Mouse (Mus musculus) stomach, postnatal 0 days (tissue): ENCODE results near the gene C1s2. TPM values are rescaled to one million over a fixed set of nuclear protein-coding genes. Genes with fewer than 3 reads are reported as not detected.
"Not testable (repeated sequence)": the region's sequence is repeated elsewhere in the genome, so short reads cannot be mapped to it uniquely, and the experiment has no call there.

Experiments
- ATAC-seq: fragments of 200-750 bp; cut with Nextera tagmentation; 2 replicates; pipeline ENCODE4 v1.8.0; 2017; ENCODE audit not compliant: low FRiP score, low TSS enrichment
- DNase-seq: peaks from one replicate; pipeline ENCODE4 v3.0.0-alpha.2; 2016; ENCODE audit warnings: low spot score
- H3K27ac ChIP-seq: fragments of 300-500 bp; sonication (generic); replicated peaks from 2 replicates; pipeline ENCODE4 v1.5.1; 2014; ENCODE audit warnings: mild to moderate bottlenecking, control low read depth
- H3K27me3 ChIP-seq: fragments of 300-500 bp; sonication (generic); 2 replicates; pipeline ENCODE4 v1.6.1; 2014; ENCODE audit warnings: low read length; ENCODE audit not compliant: control insufficient read depth, insufficient read depth
- H3K36me3 ChIP-seq: fragments of 300-500 bp; sonication (generic); 2 replicates; pipeline ENCODE4 v1.6.1; 2014; ENCODE audit warnings: low read length, mixed read lengths; ENCODE audit not compliant: control insufficient read depth, insufficient read depth
- H3K4me1 ChIP-seq: fragments of 300-500 bp; sonication (generic); replicated peaks from 2 replicates; pipeline ENCODE4 v1.6.1; 2014; ENCODE audit warnings: antibody characterized with exemption; ENCODE audit not compliant: control insufficient read depth, insufficient read depth
- H3K4me2 ChIP-seq: fragments of 300-500 bp; sonication (generic); replicated peaks from 2 replicates; pipeline ENCODE4 v1.6.1; 2014; ENCODE audit warnings: low read depth, mild to moderate bottlenecking, control low read depth, moderate library complexity
- H3K4me3 ChIP-seq: fragments of 300-500 bp; sonication (generic); 2 replicates; pipeline ENCODE4 v1.5.1; 2014; ENCODE audit warnings: low read depth, low read length, control low read depth
- H3K9ac ChIP-seq: fragments of 300-500 bp; sonication (generic); 2 replicates; pipeline ENCODE4 v1.6.1; 2014; ENCODE audit warnings: mild to moderate bottlenecking, low read length, control low read depth, mixed read lengths
- H3K9me3 ChIP-seq: fragments of 300-500 bp; sonication (generic); 2 replicates; pipeline ENCODE4 v1.6.1; 2016; ENCODE audit warnings: low read length; ENCODE audit not compliant: control insufficient read depth
- CTCF ChIP-seq: IDR thresholded peaks from 2 replicates; pipeline ENCODE4 v1.5.1; 2016; ENCODE audit warnings: antibody characterized with exemption, low read depth, mild to moderate bottlenecking, moderate library complexity
- EP300 ChIP-seq: optimal IDR thresholded peaks from 2 replicates; pipeline ENCODE3; 2016; ENCODE audit warnings: antibody characterized with exemption
- WGBS: fragments of 180-500 bp; shearing (Covaris S2); extraction: QIAGEN DNeasy Blood & Tissue Kit; methylation state at CpG from one replicate; pipeline ENCODE4 v1.1.7; 2014; 5-methylcytosine and 5-hydroxymethylcytosine counted together
- polyA plus RNA-seq: library from polyadenylated mRNA; unstranded; fragments of >200 nt; fragmentation: Nextera tagmentation; extraction: Ambion mirVana; gene quantifications from 2 replicates; pipeline ENCODE4 v1.2.1, GENCODE M21; 2015

The C1s2 gene
- polyA plus RNA-seq, 1 experiment from 2014 or later = 0.05 TPM

DNA sequence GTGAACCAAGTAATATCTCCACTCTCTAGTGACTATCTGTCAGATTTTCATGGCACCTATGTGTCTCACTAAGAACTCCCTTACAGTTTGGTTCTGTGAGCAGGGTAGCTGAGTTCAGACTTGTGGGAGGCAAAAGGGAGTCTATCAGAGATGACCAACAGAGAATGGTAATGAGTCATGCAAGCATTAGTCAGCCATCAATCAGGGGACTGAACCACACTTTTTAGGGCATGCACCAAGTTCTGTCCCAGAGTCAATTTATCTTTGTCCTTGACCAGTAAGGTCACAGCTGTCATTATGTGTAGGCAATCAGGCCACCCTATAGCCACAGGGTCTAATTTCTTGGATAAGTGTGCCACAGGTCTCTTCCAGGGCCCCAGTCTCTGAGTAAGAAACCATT, 47.1 kb downstream of the C1s2 start:
- H3K27ac ChIP-seq = no peak overlapping the region
- TF ChIP-seq EP300 = no peak
- no peak for TF ChIP-seq CTCF
- no peaks in the 10 kb centered on the region for H3K9me3 ChIP-seq
- H3K27me3 ChIP-seq = no peaks in the 10 kb centered on the region
- no peak overlapping the region for H3K4me2 ChIP-seq
- ATAC-seq = no peak
- H3K4me1 ChIP-seq = no peaks in the 10 kb centered on the region
- H3K4me3 ChIP-seq = no peak overlapping the region
- no peaks in the 10 kb centered on the region for H3K36me3 ChIP-seq
- H3K9ac ChIP-seq = no peak overlapping the region
- no peak for DNase-seq

DNA sequence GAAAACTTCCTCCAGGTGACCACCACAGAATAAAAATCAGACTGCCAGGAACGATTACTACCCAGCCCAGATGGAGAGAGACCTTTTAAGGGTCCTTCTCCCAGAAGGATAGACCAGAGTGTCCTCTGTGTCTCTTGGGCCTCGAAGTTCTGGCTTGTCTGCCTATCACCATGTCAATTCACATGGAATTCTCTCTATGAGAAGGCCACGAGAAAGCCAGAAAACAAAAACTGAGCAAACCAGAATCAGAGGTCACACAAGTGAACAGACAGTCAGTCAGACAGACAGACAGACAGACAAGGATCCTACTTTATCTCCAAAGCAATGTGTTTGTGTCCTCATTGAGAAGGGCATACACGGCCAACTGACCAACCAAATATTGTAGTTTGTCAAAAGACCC, 49.6 kb downstream of the C1s2 start:
- H3K9ac ChIP-seq = no peak overlapping the region
- no peak overlapping the region for H3K27ac ChIP-seq
- H3K27me3 ChIP-seq = no peaks in the 10 kb centered on the region
- no peaks in the 10 kb centered on the region for H3K36me3 ChIP-seq
- no peaks in the 10 kb centered on the region for H3K9me3 ChIP-seq
- WGBS = 78% methylated on average over 4 of the region's 4 CpGs
- H3K4me3 ChIP-seq = no peak overlapping the region
- ATAC-seq (no peak), DNase-seq (no peak)
- no peaks in the 10 kb centered on the region for H3K4me1 ChIP-seq
- TF ChIP-seq CTCF = no peak
- no peak for TF ChIP-seq EP300
- H3K4me2 ChIP-seq = no peak overlapping the region

DNA sequence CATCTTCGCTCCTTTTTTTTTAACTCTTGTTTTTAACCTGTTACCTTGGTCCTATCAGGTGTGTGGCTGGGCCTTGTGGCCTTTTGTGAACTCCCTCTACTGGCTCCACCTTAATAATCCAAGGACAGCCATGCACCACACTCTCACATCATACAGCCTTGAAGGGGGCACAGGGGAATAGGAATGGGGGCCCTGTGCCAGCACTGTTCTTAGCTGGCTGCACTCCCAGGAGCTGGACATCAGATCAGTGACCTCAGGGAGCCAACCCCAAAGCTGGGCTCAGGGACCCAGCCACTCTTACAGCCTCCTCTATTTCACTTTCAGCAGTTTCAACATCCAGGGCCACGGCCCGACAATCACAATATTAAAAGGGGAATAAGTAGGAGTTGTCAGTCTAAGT, 50.1 kb downstream of the C1s2 start:
- Histone ChIP-seq H3K36me3 (no peaks in the 10 kb centered on the region), H3K27ac (no peak overlapping the region), H3K4me1 (no peaks in the 10 kb centered on the region), H3K9ac (no peak overlapping the region), H3K4me2 (no peak overlapping the region), H3K27me3 (no peaks in the 10 kb centered on the region), H3K9me3 (no peaks in the 10 kb centered on the region), H3K4me3 (no peak overlapping the region)
- WGBS = 73% methylated on average over 3 of the region's 3 CpGs
- DNase-seq (no peak), ATAC-seq (no peak)
- TF ChIP-seq EP300 (no peak), CTCF (no peak)

DNA sequence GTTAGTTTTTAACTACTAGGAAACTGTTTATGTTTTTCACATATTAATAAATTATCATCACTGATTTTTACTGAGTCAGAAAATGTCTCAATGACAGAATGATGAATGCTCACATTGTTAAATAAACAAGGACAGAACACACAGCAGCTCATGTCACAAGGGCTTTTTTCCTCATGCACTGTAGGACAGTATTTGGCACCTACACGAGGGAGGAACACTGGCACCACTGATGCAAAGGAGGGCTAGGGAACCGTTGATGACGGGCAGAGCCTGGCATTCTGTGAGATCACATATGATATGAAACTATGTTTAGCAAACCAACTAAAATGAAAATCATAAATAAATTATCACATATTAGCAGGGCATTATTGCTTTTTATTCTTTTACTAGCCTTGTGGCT, 51.0 kb downstream of the C1s2 start:
- no peak for DNase-seq
- Histone ChIP-seq H3K9me3 (no peaks in the 10 kb centered on the region), H3K4me3 (no peak overlapping the region), H3K4me2 (no peak overlapping the region), H3K27ac (no peak overlapping the region), H3K9ac (no peak overlapping the region), H3K27me3 (no peaks in the 10 kb centered on the region), H3K4me1 (no peaks in the 10 kb centered on the region), H3K36me3 (no peaks in the 10 kb centered on the region)
- WGBS = 44% methylated on average over 3 of the region's 3 CpGs
- TF ChIP-seq CTCF = no peak
- ATAC-seq = no peak

DNA sequence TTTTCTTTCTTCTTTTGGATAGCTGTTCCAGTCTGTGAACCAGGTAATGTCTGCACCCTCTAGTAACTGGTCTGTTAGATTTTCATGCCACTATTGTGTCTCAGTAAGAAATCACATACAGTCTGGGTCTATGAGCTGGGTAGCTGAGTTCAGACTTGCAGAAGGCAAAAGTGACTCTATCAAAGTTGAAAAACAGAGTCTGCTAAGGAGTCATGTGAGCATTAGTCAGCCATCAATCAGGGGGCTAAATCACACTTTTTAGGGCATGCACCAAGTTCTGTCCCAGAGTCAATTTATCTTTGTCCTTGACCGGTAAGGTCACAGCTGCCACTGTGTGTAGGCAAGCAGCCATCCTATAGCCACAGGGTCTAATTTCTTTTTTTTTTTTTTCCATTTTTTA, 53.7 kb downstream of the C1s2 start:
- H3K36me3 ChIP-seq = no peaks in the 10 kb centered on the region
- H3K27me3 ChIP-seq = no peaks in the 10 kb centered on the region
- TF ChIP-seq CTCF (no peak), EP300 (no peak)
- H3K27ac ChIP-seq = no peak overlapping the region
- 75% methylated on average over 1 of the region's 1 CpGs for WGBS
- no peak overlapping the region for H3K9ac ChIP-seq
- no peaks in the 10 kb centered on the region for H3K4me1 ChIP-seq
- ATAC-seq (no peak), DNase-seq (no peak)
- H3K9me3 ChIP-seq = no peaks in the 10 kb centered on the region
- no peak overlapping the region for H3K4me2 ChIP-seq
- H3K4me3 ChIP-seq = no peak overlapping the region

DNA sequence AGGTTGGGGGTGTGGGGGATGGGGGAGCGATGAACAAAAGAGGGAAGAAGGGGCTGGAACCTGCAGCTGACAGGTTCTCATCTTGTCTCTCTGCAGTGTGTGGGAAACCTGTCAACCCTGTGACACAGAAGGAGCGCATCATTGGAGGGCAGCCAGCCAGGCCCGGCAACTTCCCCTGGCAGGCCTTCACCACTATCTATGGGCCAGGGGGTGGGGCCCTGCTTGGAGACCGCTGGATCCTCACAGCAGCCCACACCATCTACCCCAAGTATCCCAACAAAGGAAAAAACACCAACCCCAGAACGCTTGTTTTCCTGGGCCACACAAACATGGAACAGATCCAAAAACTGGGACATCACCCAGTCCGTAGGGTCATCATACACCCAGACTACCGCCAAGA, 55.7 kb downstream of the C1s2 start:
- H3K9me3 ChIP-seq, H3K4me2 ChIP-seq, H3K27ac ChIP-seq, H3K4me1 ChIP-seq, H3K27me3 ChIP-seq, H3K9ac ChIP-seq, H3K4me3 ChIP-seq, H3K36me3 ChIP-seq, DNase-seq: not testable (repeated sequence)
- ATAC-seq = peak; percentile 42; the same call in 1 of the 2 replicates
- WGBS = 84% methylated on average over 7 of the region's 7 CpGs

DNA sequence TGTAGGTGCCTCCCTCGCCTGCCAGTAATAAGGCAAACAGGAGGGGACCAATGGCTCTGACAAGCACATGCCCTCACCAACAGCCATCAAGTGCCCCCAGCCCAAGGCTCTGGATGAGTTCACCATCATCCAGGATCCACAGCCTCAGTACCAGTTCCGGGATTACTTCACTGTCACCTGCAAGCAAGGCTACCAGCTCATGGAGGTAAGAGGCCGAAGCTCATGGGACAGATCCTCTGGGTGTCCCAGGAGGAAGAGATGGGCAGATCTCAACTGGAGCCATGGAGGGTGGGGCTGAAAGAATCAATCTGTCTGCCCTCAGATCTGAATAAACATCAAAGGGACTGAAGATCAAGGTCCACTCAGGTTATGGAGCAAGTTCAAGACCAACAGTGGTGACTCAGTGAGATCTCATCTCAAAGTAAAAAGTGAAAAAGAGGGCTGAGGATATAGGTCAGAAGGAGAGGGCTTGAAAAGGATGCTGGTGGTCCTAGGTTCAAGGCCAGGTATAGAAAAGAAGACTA, 60.7 kb downstream of the C1s2 start:
- H3K4me2 ChIP-seq, H3K36me3 ChIP-seq, H3K4me3 ChIP-seq, H3K27me3 ChIP-seq, H3K27ac ChIP-seq, H3K4me1 ChIP-seq, ATAC-seq, H3K9ac ChIP-seq, H3K9me3 ChIP-seq, DNase-seq: not testable (repeated sequence)
- 87% methylated on average over 3 of the region's 3 CpGs for WGBS

Other genes starting within 250 kb of the C1s2 start
- 18.6 and 19.9 TPM in 2 replicates for gene Pex5, start 221.0 kb downstream of the C1s2 start, polyA plus RNA-seq
- 1.2 and 1.5 TPM in 2 replicates for gene Clstn3, start 171.3 kb downstream of the C1s2 start, polyA plus RNA-seq
- gene C1rl, start 143.0 kb downstream of the C1s2 start, polyA plus RNA-seq = 1.4 and 1.6 TPM in 2 replicates
- gene C1ra, start 123.7 kb downstream of the C1s2 start, polyA plus RNA-seq = 15.0 and 15.1 TPM in 2 replicates
- 16.9 and 18.0 TPM in 2 replicates for gene C1s1, start 93.7 kb downstream of the C1s2 start, polyA plus RNA-seq
- gene C1rb, start 65.8 kb downstream of the C1s2 start, polyA plus RNA-seq = not detected in 2 replicates
- 78.8 and 79.6 TPM in 2 replicates for gene Lpcat3, start 26.9 kb upstream of the C1s2 start, polyA plus RNA-seq
- 93.9 and 94.8 TPM in 2 replicates for gene Emg1, start 76.1 kb upstream of the C1s2 start, polyA plus RNA-seq
- 230 and 237 TPM in 2 replicates for gene Phb2, start 76.3 kb upstream of the C1s2 start, polyA plus RNA-seq
- gene Ptpn6, start 102.6 kb upstream of the C1s2 start, polyA plus RNA-seq = 13.1 and 15.8 TPM in 2 replicates
- gene Grcc10, start 105.3 kb upstream of the C1s2 start, polyA plus RNA-seq = 292 and 310 TPM in 2 replicates
- not detected in 2 replicates for gene Gm45234, start 119.9 kb upstream of the C1s2 start, polyA plus RNA-seq
- 6.6 and 6.9 TPM in 2 replicates for gene Atn1, start 120.4 kb upstream of the C1s2 start, polyA plus RNA-seq
- 4.3 and 5.1 TPM in 2 replicates for gene Eno2, start 133.6 kb upstream of the C1s2 start, polyA plus RNA-seq
- gene Lrrc23, start 143.6 kb upstream of the C1s2 start, polyA plus RNA-seq = 0.19 and 0.28 TPM in 2 replicates
- 18.8 and 18.9 TPM in 2 replicates for gene Spsb2, start 172.6 kb upstream of the C1s2 start, polyA plus RNA-seq
- 463 and 465 TPM in 2 replicates for gene Tpi1, start 178.2 kb upstream of the C1s2 start, polyA plus RNA-seq
- 60.3 and 61.8 TPM in 2 replicates for gene Usp5, start 193.4 kb upstream of the C1s2 start, polyA plus RNA-seq
- gene Cdca3, start 193.5 kb upstream of the C1s2 start, polyA plus RNA-seq = 43.3 and 52.8 TPM in 2 replicates
- 0.53 and 0.98 TPM in 2 replicates for gene Gnb3, start 204.2 kb upstream of the C1s2 start, polyA plus RNA-seq
- 9.7 and 10.7 TPM in 2 replicates for gene P3h3, start 221.7 kb upstream of the C1s2 start, polyA plus RNA-seq
- 0.45 and 0.87 TPM in 2 replicates for gene Gpr162, start 227.9 kb upstream of the C1s2 start, polyA plus RNA-seq